Mouse (Mus musculus) hindbrain, embryonic 10.5 days (tissue): Measurements from ENCODE around the gene Mapk10. TPM values are rescaled to one million over a fixed set of nuclear protein-coding genes. Genes with fewer than 3 reads are reported as not detected.

Experiments
- DNase-seq: peaks from one replicate; pipeline ENCODE4 v3.0.0-alpha.2; 2017; ENCODE audit warnings: low spot score
- H3K27ac ChIP-seq: fragments of 300-500 bp; sonication (generic); 2 replicates; pipeline ENCODE4 v1.5.1; 2016; ENCODE audit warnings: mild to moderate bottlenecking, moderate library complexity
- H3K27me3 ChIP-seq: fragments of 300-500 bp; sonication (generic); 2 replicates; pipeline ENCODE4 v1.6.1; 2016; ENCODE audit warnings: mild to moderate bottlenecking; ENCODE audit not compliant: poor library complexity, insufficient read depth, severe bottlenecking
- H3K36me3 ChIP-seq: fragments of 300-500 bp; sonication (generic); 2 replicates; pipeline ENCODE4 v1.6.1; 2016; ENCODE audit warnings: mild to moderate bottlenecking, moderate library complexity
- H3K4me1 ChIP-seq: fragments of 300-500 bp; sonication (generic); replicated peaks from 2 replicates; pipeline ENCODE4 v1.6.1; 2016; ENCODE audit warnings: mild to moderate bottlenecking
- H3K4me3 ChIP-seq: fragments of 300-500 bp; sonication (generic); 2 replicates; pipeline ENCODE4 v1.5.1; 2016; ENCODE audit warnings: mild to moderate bottlenecking, moderate library complexity
- H3K9me3 ChIP-seq: fragments of 300-500 bp; sonication (generic); 2 replicates; pipeline ENCODE4 v1.6.1; 2016; ENCODE audit warnings: mild to moderate bottlenecking, moderate library complexity
- WGBS: fragments of 180-500 bp; shearing (Covaris S2); methylation state at CpG from one replicate; pipeline ENCODE4 v1.1.7; 2016; 5-methylcytosine and 5-hydroxymethylcytosine counted together
- polyA plus RNA-seq: library from polyadenylated mRNA; unstranded; fragments of >200 nt; fragmentation: Nextera tagmentation; extraction: Ambion mirVana; gene quantifications from 2 replicates; pipeline ENCODE4 v1.2.1, GENCODE M21; 2016

Mapk10 gene
- polyA plus RNA-seq, 1 experiment from 2014 or later: 48.1 TPM

DNA sequence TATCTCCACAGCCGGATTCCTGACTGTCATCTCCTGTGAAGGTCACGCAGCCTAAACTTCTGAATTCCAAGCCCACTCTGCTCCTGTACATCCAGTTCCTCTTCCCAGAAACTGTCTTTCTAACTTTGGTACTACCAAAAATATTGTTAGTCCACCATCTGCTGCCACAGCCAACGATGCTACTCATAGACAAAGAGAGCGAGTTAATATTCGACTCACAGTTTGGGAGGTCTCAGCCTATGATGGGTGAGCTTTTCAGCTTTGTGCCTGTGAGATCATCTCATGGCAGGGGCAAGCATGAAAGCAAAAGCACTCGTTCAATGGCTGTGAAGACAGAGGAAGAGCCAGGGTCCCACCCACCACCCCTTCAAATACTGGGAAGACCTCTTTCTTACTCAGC is 16.6 kb downstream of the Mapk10 start:
- WGBS: 65% methylated on average over 6 of the region's 6 CpGs
- no peak for DNase-seq
- H3K4me3 ChIP-seq: no peak overlapping the region
- 0 out of 2 replicates have a peak, but pooled peaks cover 2% of the 10 kb centered on the region for H3K36me3 ChIP-seq
- H3K4me1 ChIP-seq: peaks cover 35% of the 10 kb centered on the region
- no peaks in the 10 kb centered on the region for H3K27me3 ChIP-seq
- H3K27ac ChIP-seq: peak overlapping the region; percentile 80
- H3K9me3 ChIP-seq: 0 out of 2 replicates have a peak, but pooled peaks cover 2% of the 10 kb centered on the region

DNA sequence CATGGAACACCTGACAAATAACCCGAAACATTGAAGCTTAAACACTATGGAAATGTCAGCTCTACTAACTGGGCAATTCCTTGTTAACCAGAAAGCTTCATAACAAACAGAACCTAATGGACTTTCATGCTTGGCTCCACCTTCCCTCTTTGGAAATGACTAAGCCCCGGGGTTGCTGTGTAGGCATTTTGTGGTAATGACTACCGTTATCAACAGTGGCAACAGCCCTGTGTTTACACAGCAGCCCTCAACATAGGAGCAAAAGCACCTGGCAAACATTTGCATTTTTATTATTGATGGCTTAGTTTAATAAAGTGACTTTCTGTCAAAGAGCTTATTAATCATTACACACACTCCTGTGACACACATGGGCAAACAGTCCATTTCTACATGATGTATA is 17.4 kb downstream of the Mapk10 start:
- 0 out of 2 replicates have a peak, but pooled peaks cover 3% of the 10 kb centered on the region for H3K9me3 ChIP-seq
- no peak for DNase-seq
- WGBS: 84% methylated on average over 3 of the region's 3 CpGs
- peak overlapping the region; percentile 80; the same call in 1 of the 2 replicates for H3K27ac ChIP-seq
- H3K4me3 ChIP-seq: no peak overlapping the region
- no peaks in the 10 kb centered on the region for H3K27me3 ChIP-seq
- peaks cover 35% of the 10 kb centered on the region for H3K4me1 ChIP-seq
- H3K36me3 ChIP-seq: 0 out of 2 replicates have a peak, but pooled peaks cover 2% of the 10 kb centered on the region

DNA sequence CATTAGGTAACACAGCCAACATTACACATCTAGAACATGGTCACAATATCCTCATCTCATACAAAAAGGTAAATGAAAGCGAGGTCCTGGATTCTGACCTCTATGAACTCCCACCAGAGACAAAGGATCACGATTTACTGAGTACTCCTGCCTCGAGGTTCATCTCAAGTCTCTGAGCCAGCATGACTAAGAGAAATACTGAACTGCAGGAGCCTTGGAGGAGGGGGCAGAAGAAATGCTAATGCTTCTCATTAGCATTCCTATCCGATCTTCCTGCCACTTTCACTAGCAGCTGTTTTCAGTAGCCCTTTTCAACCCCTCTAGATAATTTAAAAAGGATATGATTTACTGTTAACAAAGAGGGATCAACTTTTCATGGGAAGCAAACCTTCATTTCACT is 19.6 kb downstream of the Mapk10 start:
- no peak overlapping the region for H3K4me3 ChIP-seq
- no peaks in the 10 kb centered on the region for H3K27me3 ChIP-seq
- peaks cover 12% of the 10 kb centered on the region; the same call in 1 of the 2 replicates for H3K9me3 ChIP-seq
- DNase-seq: no peak
- H3K27ac ChIP-seq: peak overlapping the region; percentile 50; the same call in 1 of the 2 replicates
- peaks cover 8% of the 10 kb centered on the region; the same call in 1 of the 2 replicates for H3K36me3 ChIP-seq
- H3K4me1 ChIP-seq: peaks cover 33% of the 10 kb centered on the region
- 24% methylated on average over 4 of the region's 4 CpGs for WGBS

DNA sequence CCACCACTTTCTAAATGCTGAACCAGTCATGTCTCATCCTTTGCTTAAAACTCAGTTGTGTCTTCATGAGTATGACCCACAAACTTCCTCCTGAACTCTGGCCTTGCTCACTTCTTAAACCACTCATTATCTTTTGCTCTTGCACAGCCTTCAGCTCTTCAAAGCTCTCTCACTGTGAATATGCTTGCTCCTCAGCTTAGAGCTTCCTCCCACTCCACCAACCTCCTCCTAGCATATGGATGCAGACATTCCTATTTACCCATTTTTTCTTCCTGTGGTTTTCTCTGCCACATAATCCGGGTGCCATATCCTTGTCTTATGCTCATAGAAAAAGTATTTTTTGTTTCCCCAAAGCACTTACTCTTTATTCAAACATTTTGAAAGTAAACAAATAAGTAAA is 26.9 kb downstream of the Mapk10 start:
- H3K36me3 ChIP-seq: peaks cover 20% of the 10 kb centered on the region
- no peaks in the 10 kb centered on the region for H3K27me3 ChIP-seq
- H3K4me1 ChIP-seq: no peaks in the 10 kb centered on the region
- 83% methylated on average over 1 of the region's 1 CpGs for WGBS
- no peak overlapping the region for H3K27ac ChIP-seq
- DNase-seq: no peak
- peaks cover 36% of the 10 kb centered on the region for H3K9me3 ChIP-seq
- no peak overlapping the region for H3K4me3 ChIP-seq

DNA sequence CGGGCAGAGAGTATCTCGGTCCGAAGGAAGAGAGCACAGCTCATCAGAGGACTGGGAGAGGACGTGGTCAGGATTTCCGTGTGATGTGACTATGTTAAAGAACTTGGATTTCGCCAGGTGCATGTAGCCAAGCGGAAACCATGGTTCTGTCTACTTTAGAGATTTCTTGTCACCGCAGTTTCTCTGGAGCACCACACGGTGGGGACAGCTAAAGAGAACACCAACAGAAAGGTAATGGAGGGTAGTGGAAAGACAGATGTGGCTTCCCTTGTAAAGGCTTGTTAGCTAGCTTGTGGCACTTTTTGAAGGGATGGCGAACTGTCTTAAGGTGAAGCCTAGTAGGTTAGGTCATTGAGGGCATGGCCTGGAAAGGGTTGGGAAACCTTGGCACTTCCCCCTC is 29.5 kb downstream of the Mapk10 start:
- Histone ChIP-seq H3K4me3 (no peak overlapping the region), H3K9me3 (peaks cover 27% of the 10 kb centered on the region), H3K27me3 (no peaks in the 10 kb centered on the region), H3K27ac (no peak overlapping the region), H3K4me1 (peaks cover 6% of the 10 kb centered on the region), H3K36me3 (peaks cover 13% of the 10 kb centered on the region)
- no peak for DNase-seq
- 94% methylated on average over 10 of the region's 10 CpGs for WGBS

DNA sequence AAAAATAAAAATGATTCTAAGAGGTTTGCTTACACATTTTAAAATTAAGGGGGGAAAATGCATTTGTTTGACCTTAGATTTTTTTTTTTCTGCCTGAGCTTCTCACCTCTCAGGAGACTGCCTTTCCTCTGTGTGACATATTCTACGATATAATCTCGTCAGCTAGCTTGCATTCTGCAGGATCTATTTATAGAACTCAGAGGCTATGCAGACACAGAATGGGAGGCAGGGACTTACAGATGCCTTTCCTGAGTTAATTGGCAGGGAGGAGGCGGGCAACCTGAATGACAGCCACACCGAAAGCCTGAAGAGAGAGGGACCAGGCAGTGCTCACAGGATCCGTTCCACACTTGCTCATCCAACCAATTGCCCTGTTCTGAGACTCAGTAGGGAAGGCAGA is 34.1 kb downstream of the Mapk10 start:
- DNase-seq: no peak

DNA sequence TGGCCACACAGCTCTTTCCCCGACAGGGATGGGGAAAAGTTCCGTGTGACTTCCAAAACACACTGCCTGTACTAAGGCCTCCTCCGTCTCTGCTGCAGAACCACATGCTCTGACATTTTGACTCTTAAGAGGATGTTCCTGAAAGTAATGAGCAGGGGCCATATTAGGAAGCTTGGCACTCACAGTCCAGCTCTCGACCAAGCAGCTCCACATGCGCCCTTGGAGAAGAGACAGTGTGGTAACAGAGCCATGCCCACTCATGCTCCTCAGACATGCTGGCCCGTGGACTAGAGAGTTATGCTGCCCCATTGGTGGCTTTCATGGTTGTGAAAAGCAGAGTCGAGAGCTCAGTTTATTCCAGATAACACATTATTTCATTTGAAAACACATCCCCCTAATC is 35.1 kb downstream of the Mapk10 start:
- H3K4me1 ChIP-seq: peaks cover 8% of the 10 kb centered on the region
- no peak overlapping the region for H3K4me3 ChIP-seq
- H3K36me3 ChIP-seq: no peaks in the 10 kb centered on the region
- no peaks in the 10 kb centered on the region; the same call in 1 of the 2 replicates for H3K9me3 ChIP-seq
- no peaks in the 10 kb centered on the region for H3K27me3 ChIP-seq
- no peak overlapping the region for H3K27ac ChIP-seq
- no peak for DNase-seq
- 90% methylated on average over 7 of the region's 7 CpGs for WGBS

More for the DNA sequence above, 34.1 kb downstream of the Mapk10 start:
- WGBS: 35% methylated on average over 5 of the region's 5 CpGs
- peaks cover 8% of the 10 kb centered on the region for H3K4me1 ChIP-seq
- H3K36me3 ChIP-seq: no peaks in the 10 kb centered on the region
- no peak overlapping the region for H3K4me3 ChIP-seq
- no peak overlapping the region for H3K27ac ChIP-seq
- H3K9me3 ChIP-seq: no peaks in the 10 kb centered on the region
- H3K27me3 ChIP-seq: no peaks in the 10 kb centered on the region

DNA sequence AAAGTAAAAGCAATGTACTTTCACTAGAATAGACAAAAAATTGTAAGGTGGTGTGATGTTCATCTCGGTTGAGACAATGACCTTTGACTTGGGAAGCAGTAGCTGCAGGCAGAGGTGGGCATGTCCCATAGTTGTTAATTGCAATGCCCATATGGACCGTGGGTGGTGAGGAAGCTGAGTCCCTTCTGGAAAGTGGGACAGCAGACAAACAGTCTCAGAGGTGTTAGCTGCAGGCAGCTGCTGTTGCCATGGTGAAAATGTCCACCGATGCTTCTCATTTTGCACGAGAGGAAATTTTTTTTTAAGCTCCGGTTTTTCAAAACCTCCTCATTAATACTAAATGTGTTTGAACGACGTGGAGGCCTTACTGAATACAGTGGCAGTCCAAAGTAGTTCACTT is 36.5 kb downstream of the Mapk10 start:
- Histone ChIP-seq H3K4me1 (peaks cover 8% of the 10 kb centered on the region), H3K4me3 (no peak overlapping the region), H3K36me3 (no peaks in the 10 kb centered on the region), H3K27me3 (no peaks in the 10 kb centered on the region), H3K27ac (no peak overlapping the region), H3K9me3 (peaks cover 11% of the 10 kb centered on the region)
- WGBS: 81% methylated on average over 7 of the region's 7 CpGs
- DNase-seq: no peak

DNA sequence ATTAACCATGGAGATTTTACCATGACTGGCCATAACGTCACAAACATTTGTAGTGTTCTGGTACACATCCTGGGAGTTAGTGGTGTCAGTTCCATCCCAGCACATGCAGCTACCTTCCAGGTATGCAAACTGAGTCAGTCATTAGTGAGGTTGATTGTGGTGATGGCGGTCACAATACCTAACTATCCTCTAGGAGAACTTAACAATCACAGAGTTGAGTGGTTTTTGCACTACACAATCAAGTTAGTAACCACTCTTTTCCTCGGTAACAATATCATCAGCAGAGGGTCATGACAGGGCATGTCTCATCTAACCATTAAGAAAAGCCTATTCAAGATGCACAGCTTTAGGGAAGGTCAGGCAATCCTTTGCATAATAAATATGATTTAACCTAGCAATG is 39.9 kb downstream of the Mapk10 start:
- no peak overlapping the region for H3K27ac ChIP-seq
- DNase-seq: no peak
- 87% methylated on average over 3 of the region's 3 CpGs for WGBS
- H3K4me3 ChIP-seq: no peak overlapping the region
- H3K4me1 ChIP-seq: 0 out of 2 replicates have a peak, but pooled peaks cover 2% of the 10 kb centered on the region
- no peaks in the 10 kb centered on the region for H3K27me3 ChIP-seq
- H3K36me3 ChIP-seq: no peaks in the 10 kb centered on the region
- H3K9me3 ChIP-seq: peaks cover 13% of the 10 kb centered on the region

DNA sequence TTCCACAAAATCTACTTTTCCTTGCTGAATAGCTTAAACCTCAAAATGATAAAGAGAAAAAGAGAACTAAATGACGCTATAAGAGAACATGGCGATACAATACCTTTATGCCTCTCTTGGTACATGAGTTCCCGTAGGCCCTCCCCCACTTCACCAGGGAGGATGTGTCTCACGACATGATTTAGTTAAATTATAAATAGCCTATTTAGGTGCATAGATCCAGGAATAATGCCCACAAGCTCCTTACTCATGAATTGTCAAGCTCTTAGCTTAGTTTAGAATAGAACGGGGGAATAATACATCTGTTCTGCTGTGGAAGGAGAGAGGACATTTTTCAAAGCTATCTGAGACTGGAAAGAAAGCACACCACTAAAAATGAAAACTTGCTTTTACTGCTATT is 43.8 kb downstream of the Mapk10 start:
- peaks cover 13% of the 10 kb centered on the region for H3K9me3 ChIP-seq
- WGBS: 88% methylated on average over 5 of the region's 5 CpGs
- no peak overlapping the region for H3K4me3 ChIP-seq
- H3K27me3 ChIP-seq: no peaks in the 10 kb centered on the region
- DNase-seq: no peak
- H3K27ac ChIP-seq: no peak overlapping the region
- peaks cover under 1% of the 10 kb centered on the region for H3K4me1 ChIP-seq
- no peaks in the 10 kb centered on the region for H3K36me3 ChIP-seq

DNA sequence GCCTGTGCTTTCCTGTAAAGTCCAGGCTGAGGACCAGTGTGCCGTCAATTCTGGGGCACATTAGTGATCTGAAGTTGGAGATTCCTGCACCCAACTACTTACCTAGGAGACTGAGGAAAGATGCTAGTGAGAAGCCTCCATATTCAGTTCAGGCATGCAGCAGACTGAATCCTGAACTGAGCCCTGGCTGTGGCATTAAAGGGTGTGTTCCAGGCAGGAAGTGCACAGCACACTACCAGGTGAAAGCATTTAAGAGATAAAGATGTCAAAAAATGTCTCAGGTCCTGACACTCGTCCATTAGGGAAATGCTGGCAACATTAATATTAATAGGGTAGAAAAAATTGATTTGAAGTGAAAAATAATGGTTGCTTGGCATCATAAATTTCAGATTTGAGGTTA is 44.4 kb downstream of the Mapk10 start:
- no peak overlapping the region for H3K4me3 ChIP-seq
- no peaks in the 10 kb centered on the region for H3K36me3 ChIP-seq
- H3K27ac ChIP-seq: no peak overlapping the region
- no peaks in the 10 kb centered on the region for H3K27me3 ChIP-seq
- 80% methylated on average over 2 of the region's 2 CpGs for WGBS
- peaks cover 13% of the 10 kb centered on the region for H3K9me3 ChIP-seq
- H3K4me1 ChIP-seq: peaks cover 6% of the 10 kb centered on the region
- no peak for DNase-seq

DNA sequence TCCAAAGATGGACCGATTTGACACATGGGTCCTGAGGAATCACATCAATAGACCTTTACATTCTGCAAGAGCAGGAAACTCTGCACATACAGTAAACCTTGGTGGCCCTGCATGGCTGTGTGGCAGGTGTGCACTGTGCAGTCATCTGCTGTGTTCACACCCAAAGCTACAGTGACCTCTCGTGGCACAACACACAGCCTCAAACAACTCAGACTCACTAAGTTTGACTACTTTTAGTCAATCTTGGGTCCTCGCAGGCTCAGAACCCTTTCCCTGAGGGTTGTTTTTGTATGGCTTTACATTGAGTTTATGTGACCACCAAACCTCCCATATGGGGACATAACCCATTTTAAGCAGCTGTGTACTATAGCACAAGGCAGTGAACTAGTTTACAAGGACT is 47.1 kb downstream of the Mapk10 start:
- Histone ChIP-seq H3K9me3 (no peaks in the 10 kb centered on the region; the same call in 1 of the 2 replicates), H3K36me3 (no peaks in the 10 kb centered on the region), H3K4me1 (peaks cover 22% of the 10 kb centered on the region), H3K27me3 (no peaks in the 10 kb centered on the region), H3K4me3 (no peak overlapping the region), H3K27ac (no peak overlapping the region)
- no peak for DNase-seq
- 87% methylated on average over 3 of the region's 3 CpGs for WGBS

DNA sequence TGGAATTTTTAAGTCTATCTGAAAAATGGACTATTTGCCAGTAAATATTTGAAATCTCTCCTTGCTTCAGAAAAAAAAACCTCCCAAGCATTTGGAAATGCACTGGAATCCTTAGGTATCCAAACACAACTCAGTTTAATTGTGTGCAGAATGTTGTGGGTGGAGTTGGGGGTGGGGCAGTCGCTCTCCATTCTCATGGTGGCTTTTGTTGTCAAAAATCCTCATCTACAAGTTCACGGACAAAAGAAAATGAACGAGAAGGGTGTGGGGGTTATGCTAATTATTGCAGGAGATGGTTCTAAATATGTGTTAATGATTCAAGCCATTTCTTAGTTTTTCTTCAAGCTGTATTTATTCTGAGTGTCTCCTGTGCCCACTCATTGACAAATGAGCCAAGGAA is 49.6 kb downstream of the Mapk10 start:
- Histone ChIP-seq H3K4me3 (no peak overlapping the region), H3K36me3 (no peaks in the 10 kb centered on the region), H3K27me3 (no peaks in the 10 kb centered on the region), H3K9me3 (no peaks in the 10 kb centered on the region), H3K27ac (peak overlapping the region; percentile 83), H3K4me1 (peaks cover 22% of the 10 kb centered on the region)
- DNase-seq: no peak
- 32% methylated on average over 3 of the region's 3 CpGs for WGBS

DNA sequence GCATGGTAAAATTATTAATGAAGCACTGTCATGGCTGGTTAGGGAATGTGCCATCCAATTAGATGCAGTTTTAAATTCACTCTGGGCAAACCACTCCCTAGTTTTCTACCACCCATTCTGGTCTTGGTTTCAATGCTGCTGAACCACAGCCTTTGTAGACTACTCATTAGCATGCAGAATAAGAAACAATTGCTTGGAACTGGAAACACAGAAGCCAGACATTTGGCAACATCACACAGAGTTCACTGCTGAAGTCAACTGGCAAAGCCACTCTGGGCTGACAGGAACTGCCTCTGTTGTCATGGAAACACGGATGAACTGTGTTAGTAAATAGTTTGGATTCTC is 50.0 kb downstream of the Mapk10 start:
- Histone ChIP-seq H3K4me3 (no peak overlapping the region), H3K36me3 (no peaks in the 10 kb centered on the region), H3K27me3 (no peaks in the 10 kb centered on the region), H3K27ac (peak overlapping the region; percentile 83), H3K4me1 (peaks cover 22% of the 10 kb centered on the region), H3K9me3 (no peaks in the 10 kb centered on the region)
- WGBS: 32% methylated on average over 1 of the region's 1 CpGs
- peak; percentile 39 for DNase-seq
